Mouse (Mus musculus) liver, postnatal 0 days (tissue): ENCODE results near the gene Gm17359.

ENCODE experiments used
- CTCF ChIP-seq: sonication (generic); IDR thresholded peaks from 2 replicates; pipeline ENCODE4 v1.5.1; 2016; ENCODE audit warnings: antibody characterized with exemption, low read depth
- EP300 ChIP-seq: IDR thresholded peaks from 2 replicates; pipeline ENCODE4 v1.6.1; 2016; ENCODE audit warnings: antibody characterized with exemption, low read depth, mild to moderate bottlenecking

- TF ChIP-seq CTCF = no peak
- no peak for TF ChIP-seq EP300
Observed at GRCm38 (mm10) chr3:79458651-79459275, 122.3 kb downstream of the Gm17359 start.
